Mouse (Mus musculus) thymus, adult 2 months (tissue): Measurements from ENCODE around the gene Homer1. TPM values are rescaled to one million over a fixed set of nuclear protein-coding genes. Genes with fewer than 3 reads are reported as not detected.

Source experiments
- DNase-seq: peaks from one replicate; pipeline ENCODE4 v3.0.0; 2021
- H3K27ac ChIP-seq: fragments of 200-500 bp; 2 replicates; pipeline ENCODE4 v1.5.1; 2012; ENCODE audit warnings: low read length, control low read depth; ENCODE audit not compliant: control insufficient read depth, insufficient read depth
- H3K27me3 ChIP-seq: fragments of 200-500 bp; 2 replicates; pipeline ENCODE4 v1.6.1; 2012; ENCODE audit warnings: mild to moderate bottlenecking, low read length, moderate library complexity, mixed read lengths; ENCODE audit not compliant: control insufficient read depth, insufficient read depth
- H3K36me3 ChIP-seq: fragments of 200-500 bp; 2 replicates; pipeline ENCODE4 v1.6.1; 2012; ENCODE audit warnings: mild to moderate bottlenecking, low read length, moderate library complexity; ENCODE audit not compliant: control insufficient read depth, insufficient read depth
- H3K4me1 ChIP-seq: fragments of 200-500 bp; replicated peaks from 2 replicates; pipeline ENCODE4 v1.6.1; 2012; ENCODE audit warnings: low read length; ENCODE audit not compliant: control insufficient read depth, insufficient read depth
- H3K4me3 ChIP-seq: fragments of 200-500 bp; 2 replicates; pipeline ENCODE4 v1.5.1; 2012; ENCODE audit warnings: mild to moderate bottlenecking, low read length, control low read depth, moderate library complexity; ENCODE audit not compliant: control insufficient read depth, insufficient read depth
- CTCF ChIP-seq: fragments of 200-500 bp; IDR thresholded peaks from 2 replicates; pipeline ENCODE4 v1.5.1; 2012; ENCODE audit warnings: mild to moderate bottlenecking, control low read depth, low read length, moderate library complexity, borderline replicate concordance; ENCODE audit not compliant: control insufficient read depth, poor library complexity, insufficient read depth; ENCODE audit errors: extremely low read depth
- POLR2A ChIP-seq: fragments of 200-500 bp; IDR thresholded peaks from 2 replicates; pipeline ENCODE4 v1.6.1; 2012; ENCODE audit warnings: mild to moderate bottlenecking, low read length, control low read depth, moderate library complexity; ENCODE audit not compliant: control insufficient read depth, poor library complexity, insufficient read depth; ENCODE audit errors: extremely low read depth
- WGBS: fragments of 180-500 bp; shearing (Covaris S2); methylation state at CpG from one replicate; pipeline ENCODE4 v1.1.7; 2018; 5-methylcytosine and 5-hydroxymethylcytosine counted together
- polyA plus RNA-seq: library from polyadenylated mRNA; depleted of rRNA; stranded (reverse); fragments of >200 nt; gene quantifications from 2 replicates; pipeline ENCODE4 v1.2.3, GENCODE M21; 2012

Gene Homer1
- polyA plus RNA-seq, 1 experiment = 2.5 TPM

- H3K27ac ChIP-seq = no peak overlapping the region
- WGBS = 95% methylated on average over 5 of the region's 5 CpGs
- TF ChIP-seq POLR2A = no peak
- TF ChIP-seq CTCF = no peak
- no peaks in the 10 kb centered on the region for H3K4me1 ChIP-seq
- H3K36me3 ChIP-seq = no peaks in the 10 kb centered on the region
- H3K4me3 ChIP-seq = no peak overlapping the region
- H3K27me3 ChIP-seq = no peaks in the 10 kb centered on the region
- no peak for DNase-seq
Measured at GRCm38 (mm10) chr13:93406855-93407254, 107.4 kb downstream of the Homer1 start.

- 94% methylated on average over 4 of the region's 4 CpGs for WGBS
Measured at GRCm38 (mm10) chr13:93410343-93410742, 110.9 kb downstream of the Homer1 start.

GRCm38 (mm10) chr13:93415055-93415454 is 115.6 kb downstream of the Homer1 start:
- no peak overlapping the region for H3K27ac ChIP-seq
- H3K27me3 ChIP-seq = no peaks in the 10 kb centered on the region
- H3K4me1 ChIP-seq = no peaks in the 10 kb centered on the region
- TF ChIP-seq CTCF (no peak), POLR2A (no peak)
- no peak for DNase-seq
- no peak overlapping the region for H3K4me3 ChIP-seq
- no peaks in the 10 kb centered on the region for H3K36me3 ChIP-seq
- WGBS = 87% methylated on average over 5 of the region's 5 CpGs

More at GRCm38 (mm10) chr13:93410343-93410742, 110.9 kb downstream of the Homer1 start:
- TF ChIP-seq CTCF (no peak), POLR2A (no peak)
- H3K4me1 ChIP-seq = no peaks in the 10 kb centered on the region
- H3K27me3 ChIP-seq = no peaks in the 10 kb centered on the region
- no peak for DNase-seq
- H3K4me3 ChIP-seq = no peak overlapping the region
- H3K27ac ChIP-seq = no peak overlapping the region
- no peaks in the 10 kb centered on the region for H3K36me3 ChIP-seq

GRCm38 (mm10) chr13:93418292-93418691 is 118.9 kb downstream of the Homer1 start:
- Histone ChIP-seq H3K36me3 (no peaks in the 10 kb centered on the region), H3K27me3 (no peaks in the 10 kb centered on the region), H3K27ac (no peak overlapping the region), H3K4me3 (no peak overlapping the region), H3K4me1 (no peaks in the 10 kb centered on the region)
- 95% methylated on average over 2 of the region's 2 CpGs for WGBS
- no peak for TF ChIP-seq POLR2A
- no peak for DNase-seq

GRCm38 (mm10) chr13:93419779-93420178 is 120.3 kb downstream of the Homer1 start:
- WGBS = 98% methylated on average over 2 of the region's 2 CpGs
- no peak for TF ChIP-seq POLR2A
- no peak for TF ChIP-seq CTCF
- no peak for DNase-seq
- Histone ChIP-seq H3K4me3 (no peak overlapping the region), H3K27ac (no peak overlapping the region), H3K27me3 (no peaks in the 10 kb centered on the region), H3K4me1 (no peaks in the 10 kb centered on the region), H3K36me3 (no peaks in the 10 kb centered on the region)

- no peaks in the 10 kb centered on the region for H3K36me3 ChIP-seq
- 82% methylated on average over 2 of the region's 2 CpGs for WGBS
- H3K27me3 ChIP-seq = no peaks in the 10 kb centered on the region
- TF ChIP-seq POLR2A (no peak), CTCF (no peak)
- H3K4me3 ChIP-seq = no peak overlapping the region
- no peak overlapping the region for H3K27ac ChIP-seq
- no peaks in the 10 kb centered on the region for H3K4me1 ChIP-seq
- DNase-seq = no peak
Measured at GRCm38 (mm10) chr13:93423224-93423623, 123.8 kb downstream of the Homer1 start.

GRCm38 (mm10) chr13:93427920-93428876 is 128.8 kb downstream of the Homer1 start:
- Histone ChIP-seq H3K4me1 (no peaks in the 10 kb centered on the region), H3K27ac (no peak overlapping the region)
- WGBS = 91% methylated on average over 5 of the region's 5 CpGs

More at GRCm38 (mm10) chr13:93427920-93428876, 128.8 kb downstream of the Homer1 start:
- Histone ChIP-seq H3K36me3 (0 out of 2 replicates have a peak, but pooled peaks cover 3% of the 10 kb centered on the region), H3K4me3 (no peak overlapping the region), H3K27me3 (no peaks in the 10 kb centered on the region)
- no peak for DNase-seq
- TF ChIP-seq POLR2A (no peak), CTCF (no peak)
